Mouse (Mus musculus): ENCODE results near the gene Ppp2r5d.

DNA sequence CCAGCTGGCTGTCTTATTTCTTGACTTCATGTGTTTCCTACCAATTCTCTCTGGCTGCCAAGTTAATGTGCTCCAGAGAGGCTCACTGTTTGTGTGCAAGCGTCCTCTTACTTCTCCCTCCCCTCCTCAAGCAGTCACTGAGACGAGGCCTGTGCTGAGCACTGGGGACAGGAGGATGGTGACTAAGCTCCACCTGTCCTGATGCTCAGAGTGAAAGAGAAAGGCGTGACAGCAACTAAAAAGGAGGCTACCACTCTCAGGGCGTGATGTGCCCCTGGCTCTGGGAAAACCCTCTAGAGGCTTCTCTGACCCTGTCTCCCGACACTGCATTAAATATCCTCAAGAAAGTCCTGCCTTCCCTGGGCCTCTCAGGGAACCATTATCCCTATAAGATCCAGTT lies 44.4 kb upstream of the Ppp2r5d start:
- TF ChIP-seq ZC3H11A (IDR thresholded peaks at IDR 0.05; ENCODE audit: borderline replicate concordance, low read depth, low read length) (no peak), MAFK (IDR thresholded peaks at IDR 0.05; ENCODE audit: insufficient read depth, low read depth, low read length) (no peak), CHD2 (IDR thresholded peaks at IDR 0.05; ENCODE audit: low read depth, low read length) (no peak)

Data from ES-E14 (cell line).